Mouse (Mus musculus): ENCODE measurements around the gene Rtl10. TPM values are rescaled to one million over a fixed set of nuclear protein-coding genes. Genes with fewer than 3 reads are reported as not detected.

Rtl10 gene
- polyA plus RNA-seq, 1 experiment from 2014 or later: 0.70 TPM

DNA sequence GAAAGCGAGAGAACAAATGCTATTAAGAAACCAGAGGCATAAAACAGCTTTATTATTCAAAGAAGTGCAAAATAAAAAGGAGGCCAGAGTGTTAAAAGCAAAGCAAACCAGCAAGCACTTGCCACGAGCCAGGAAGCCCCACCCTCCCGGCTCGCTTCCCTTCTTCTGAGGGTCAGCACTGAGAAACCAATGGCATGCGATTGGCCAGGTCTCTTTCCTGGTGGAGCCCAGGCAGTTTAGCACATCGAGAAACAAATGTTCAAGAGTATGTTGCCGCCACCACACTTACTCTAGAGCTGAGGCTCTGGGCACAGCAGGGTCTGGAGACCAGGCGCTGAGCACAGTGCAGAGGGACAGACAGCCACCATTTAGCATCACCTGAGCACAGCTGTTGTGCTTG, 36.1 kb upstream of the Rtl10 start:
- Histone ChIP-seq H3K4me3 (replicated peaks) (no peak overlapping the region), H3K27me3 (no peaks in the 10 kb centered on the region), H3K36me3 (replicated peaks) (peaks cover 100% of the 10 kb centered on the region), H3K4me1 (replicated peaks) (peaks cover 32% of the 10 kb centered on the region), H3K4me2 (no peak overlapping the region), H3K9ac (no peak overlapping the region), H3K27ac (replicated peaks) (no peak overlapping the region), H3K9me3 (replicated peaks) (no peaks in the 10 kb centered on the region)
- 58% methylated on average over 8 of the region's 8 CpGs for WGBS (ENCODE audit: insufficient replicate concordance)
- no peak for ATAC-seq (ENCODE audit: insufficient read depth)

DNA sequence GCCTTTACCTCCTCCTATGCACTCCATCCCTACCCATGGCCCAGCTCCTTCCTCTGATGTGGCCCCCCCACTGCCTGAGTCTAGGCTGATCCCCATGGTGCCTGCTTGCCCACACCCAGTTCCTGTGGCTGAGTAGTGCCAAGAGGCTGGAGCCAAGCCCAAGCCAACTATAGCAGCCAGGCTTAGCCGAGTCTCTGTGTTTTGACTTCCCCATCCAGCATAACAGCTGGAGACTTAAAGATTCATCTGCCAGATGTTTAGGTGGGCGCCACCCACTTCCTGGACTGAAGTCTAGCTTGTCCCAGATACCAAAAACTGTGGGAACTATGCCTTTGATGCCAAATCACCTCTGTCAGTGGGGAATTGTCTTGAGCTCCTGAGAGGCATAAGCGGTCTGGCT, 34.4 kb upstream of the Rtl10 start:
- H3K36me3 ChIP-seq (replicated peaks): peaks cover 100% of the 10 kb centered on the region
- H3K27me3 ChIP-seq: no peaks in the 10 kb centered on the region
- ATAC-seq (ENCODE audit: insufficient read depth): no peak
- no peak overlapping the region for H3K4me3 ChIP-seq (replicated peaks)
- no peak overlapping the region for H3K4me2 ChIP-seq
- H3K27ac ChIP-seq (replicated peaks): no peak overlapping the region
- WGBS (ENCODE audit: insufficient replicate concordance): 47% methylated on average over 3 of the region's 3 CpGs
- H3K4me1 ChIP-seq (replicated peaks): peaks cover 18% of the 10 kb centered on the region
- H3K9ac ChIP-seq: no peak overlapping the region
- no peaks in the 10 kb centered on the region for H3K9me3 ChIP-seq (replicated peaks)

DNA sequence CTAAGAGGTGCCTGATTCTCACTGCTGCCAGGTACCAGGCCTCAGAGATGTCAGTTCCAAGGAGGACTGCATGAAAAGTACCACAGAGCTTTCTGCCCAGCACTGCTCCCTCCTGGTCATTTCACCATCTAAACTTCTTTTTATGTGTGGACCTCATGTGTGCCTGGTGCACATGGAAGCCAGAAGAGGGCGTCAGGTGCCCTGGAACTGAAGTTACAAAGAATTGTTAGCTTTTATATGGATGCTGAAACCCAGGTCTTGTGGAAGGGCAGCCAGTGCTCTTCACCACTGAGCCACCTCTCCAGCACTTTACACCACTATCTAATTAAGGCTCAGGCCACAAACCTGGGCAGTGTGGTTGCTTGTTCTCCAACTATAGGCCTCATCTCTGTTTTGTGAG, 27.9 kb upstream of the Rtl10 start:
- Histone ChIP-seq H3K27ac (replicated peaks) (no peak overlapping the region), H3K9ac (no peak overlapping the region), H3K4me1 (replicated peaks) (no peaks in the 10 kb centered on the region), H3K4me2 (no peak overlapping the region), H3K36me3 (replicated peaks) (peaks cover 100% of the 10 kb centered on the region), H3K27me3 (no peaks in the 10 kb centered on the region), H3K9me3 (replicated peaks) (no peaks in the 10 kb centered on the region), H3K4me3 (replicated peaks) (no peak overlapping the region)
- WGBS (ENCODE audit: insufficient replicate concordance): 32% methylated on average over 1 of the region's 1 CpGs
- no peak for ATAC-seq (ENCODE audit: insufficient read depth)

DNA sequence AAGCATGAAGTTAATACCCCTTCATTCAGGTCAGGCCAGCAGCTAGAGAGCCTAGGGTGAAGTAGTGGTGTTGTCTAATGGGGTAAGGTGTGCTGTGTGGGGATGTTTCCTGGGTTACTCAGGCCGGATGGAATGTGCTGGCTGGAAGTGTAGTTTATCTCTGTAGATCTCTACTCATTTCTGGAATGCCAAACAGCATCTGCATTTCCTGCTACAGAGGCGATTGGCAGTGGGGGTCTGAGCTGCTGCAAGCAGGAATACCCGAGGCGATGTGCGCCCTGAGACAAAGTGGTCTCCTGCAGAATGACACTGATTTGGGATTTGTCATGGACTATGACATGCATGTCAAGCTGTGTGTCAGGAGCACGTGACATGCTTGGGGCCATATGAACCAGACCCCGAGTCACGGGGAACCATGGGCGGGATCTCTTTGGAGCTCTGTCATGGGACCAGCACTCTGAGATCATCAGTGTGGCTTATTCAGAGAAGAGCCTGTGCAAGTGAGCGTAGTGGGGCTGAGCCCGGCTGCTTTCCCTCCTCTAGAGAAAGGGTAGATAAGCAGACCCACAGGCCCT, 27.2 kb upstream of the Rtl10 start:
- no peak overlapping the region for H3K4me2 ChIP-seq
- WGBS (ENCODE audit: insufficient replicate concordance): 83% methylated on average over 11 of the region's 11 CpGs
- H3K4me3 ChIP-seq (replicated peaks): no peak overlapping the region
- H3K27ac ChIP-seq (replicated peaks): no peak overlapping the region
- no peaks in the 10 kb centered on the region for H3K9me3 ChIP-seq (replicated peaks)
- H3K4me1 ChIP-seq (replicated peaks): no peaks in the 10 kb centered on the region
- ATAC-seq (ENCODE audit: insufficient read depth): no peak
- peaks cover 100% of the 10 kb centered on the region for H3K36me3 ChIP-seq (replicated peaks)
- H3K9ac ChIP-seq: no peak overlapping the region
- no peaks in the 10 kb centered on the region for H3K27me3 ChIP-seq

DNA sequence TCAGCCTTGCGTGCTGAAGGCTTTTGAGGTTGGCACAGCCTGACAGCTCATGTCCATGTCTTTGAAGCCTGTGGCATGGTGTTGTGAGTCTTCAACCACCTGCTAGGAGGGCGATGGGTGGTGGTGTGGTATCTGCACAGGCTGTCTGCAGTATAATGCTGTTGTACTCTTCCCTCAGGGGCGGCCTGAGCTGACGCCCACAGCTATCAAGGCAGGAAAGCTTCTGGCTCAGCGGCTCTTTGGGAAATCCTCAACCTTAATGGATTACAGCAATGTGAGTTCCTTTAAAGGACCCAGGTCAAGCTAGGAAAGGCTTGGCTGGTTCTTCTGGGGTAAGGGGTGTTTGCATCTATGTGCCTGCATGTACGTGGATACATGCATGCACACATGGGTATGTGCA, 26.7 kb upstream of the Rtl10 start:
- Histone ChIP-seq H3K27ac (replicated peaks) (no peak overlapping the region), H3K36me3 (replicated peaks) (peaks cover 100% of the 10 kb centered on the region), H3K4me1 (replicated peaks) (no peaks in the 10 kb centered on the region), H3K27me3 (no peaks in the 10 kb centered on the region), H3K9ac (no peak overlapping the region), H3K4me3 (replicated peaks) (no peak overlapping the region), H3K9me3 (replicated peaks) (no peaks in the 10 kb centered on the region), H3K4me2 (no peak overlapping the region)
- 85% methylated on average over 6 of the region's 6 CpGs for WGBS (ENCODE audit: insufficient replicate concordance)
- ATAC-seq (ENCODE audit: insufficient read depth): no peak

DNA sequence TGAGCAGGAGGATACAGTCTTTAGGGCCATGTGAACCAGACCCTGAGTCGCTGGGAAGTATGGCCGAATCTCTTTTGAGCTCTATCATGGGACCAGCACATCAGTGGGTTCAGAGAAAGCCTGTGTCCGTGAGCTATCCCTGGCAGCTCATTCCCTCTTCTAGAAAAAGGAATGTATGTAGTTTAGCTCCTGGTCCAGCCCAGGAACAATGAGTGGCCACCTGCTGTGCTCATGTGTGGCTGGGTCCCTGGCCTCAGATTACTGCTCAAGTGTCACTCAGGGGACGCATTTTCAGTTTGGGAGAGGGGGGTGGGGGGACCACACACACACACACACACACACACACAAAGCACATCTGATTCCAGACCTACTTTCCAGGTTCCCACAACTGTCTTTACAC, 26.3 kb upstream of the Rtl10 start:
- Histone ChIP-seq H3K27ac (replicated peaks) (no peak overlapping the region), H3K27me3 (no peaks in the 10 kb centered on the region), H3K36me3 (replicated peaks) (peaks cover 100% of the 10 kb centered on the region), H3K4me3 (replicated peaks) (no peak overlapping the region), H3K9me3 (replicated peaks) (no peaks in the 10 kb centered on the region), H3K9ac (no peak overlapping the region), H3K4me1 (replicated peaks) (no peaks in the 10 kb centered on the region), H3K4me2 (no peak overlapping the region)
- no peak for ATAC-seq (ENCODE audit: insufficient read depth)
- WGBS (ENCODE audit: insufficient replicate concordance): 85% methylated on average over 4 of the region's 4 CpGs

DNA sequence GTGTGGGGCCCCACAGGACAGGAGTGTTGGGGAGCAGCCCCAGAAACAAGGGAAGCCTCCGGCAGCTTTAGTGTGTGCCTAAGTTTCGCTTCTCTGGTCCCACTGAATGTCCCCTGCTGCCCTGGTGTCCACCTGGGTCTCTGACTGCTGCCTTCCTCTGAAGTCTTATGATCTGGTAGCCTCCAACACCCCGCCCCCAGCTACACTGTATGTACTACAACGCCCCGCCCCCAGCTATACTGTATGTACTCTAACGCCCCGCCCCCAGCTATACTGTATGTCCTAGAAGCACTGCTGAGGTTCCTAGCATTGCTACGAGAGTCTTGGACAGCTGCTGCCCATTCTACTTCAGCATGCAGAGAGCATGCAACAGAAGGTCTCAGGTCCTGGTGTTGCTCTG, 25.7 kb upstream of the Rtl10 start:
- no peak overlapping the region for H3K4me2 ChIP-seq
- H3K27ac ChIP-seq (replicated peaks): no peak overlapping the region
- 84% methylated on average over 8 of the region's 8 CpGs for WGBS (ENCODE audit: insufficient replicate concordance)
- no peak overlapping the region for H3K4me3 ChIP-seq (replicated peaks)
- H3K27me3 ChIP-seq: no peaks in the 10 kb centered on the region
- no peak for ATAC-seq (ENCODE audit: insufficient read depth)
- H3K4me1 ChIP-seq (replicated peaks): no peaks in the 10 kb centered on the region
- H3K9ac ChIP-seq: no peak overlapping the region
- H3K36me3 ChIP-seq (replicated peaks): peaks cover 100% of the 10 kb centered on the region
- H3K9me3 ChIP-seq (replicated peaks): no peaks in the 10 kb centered on the region

DNA sequence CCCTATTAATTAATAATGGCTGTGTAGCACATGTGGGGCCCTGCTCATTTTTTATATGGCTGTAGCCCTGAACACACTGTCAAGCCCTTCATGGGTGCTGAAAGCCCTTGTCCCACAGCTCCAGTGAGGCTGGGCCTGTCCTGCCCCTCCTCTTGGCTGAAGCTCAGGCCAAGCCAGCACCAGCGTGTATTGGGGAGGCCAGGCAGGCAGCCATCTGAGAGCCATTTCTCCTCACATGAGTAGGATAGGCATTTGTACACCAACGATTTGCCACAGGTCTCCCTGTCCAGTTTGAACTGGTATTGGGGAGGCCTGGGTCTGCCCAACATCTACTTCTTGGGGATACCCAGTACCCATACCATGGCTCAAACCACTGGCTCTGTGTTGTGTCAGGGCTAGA, 24.7 kb upstream of the Rtl10 start:
- H3K9ac ChIP-seq: no peak overlapping the region
- no peak overlapping the region for H3K4me3 ChIP-seq (replicated peaks)
- no peaks in the 10 kb centered on the region for H3K9me3 ChIP-seq (replicated peaks)
- 84% methylated on average over 2 of the region's 2 CpGs for WGBS (ENCODE audit: insufficient replicate concordance)
- no peaks in the 10 kb centered on the region for H3K27me3 ChIP-seq
- no peak overlapping the region for H3K27ac ChIP-seq (replicated peaks)
- no peaks in the 10 kb centered on the region for H3K4me1 ChIP-seq (replicated peaks)
- peaks cover 100% of the 10 kb centered on the region for H3K36me3 ChIP-seq (replicated peaks)
- H3K4me2 ChIP-seq: no peak overlapping the region
- ATAC-seq (ENCODE audit: insufficient read depth): no peak

DNA sequence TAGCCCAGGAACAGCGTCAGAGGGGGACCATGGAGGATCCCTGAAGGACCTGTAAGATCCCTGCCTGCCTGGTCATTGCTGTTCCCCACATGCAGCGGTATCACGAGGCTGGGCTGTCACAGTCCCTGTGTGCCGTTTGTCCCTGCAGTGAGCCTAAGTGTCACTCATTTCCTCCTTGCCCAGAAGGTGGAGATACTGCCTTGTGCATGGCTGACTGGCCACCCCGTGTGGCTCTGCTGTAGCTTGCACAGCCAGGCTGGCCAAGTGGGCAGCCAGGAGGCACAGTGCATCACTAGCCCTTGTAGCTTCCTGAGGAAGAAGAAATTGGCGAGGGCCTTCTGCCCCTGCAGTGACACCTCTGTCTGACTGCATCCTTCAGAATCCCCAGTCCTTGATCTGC, 20.7 kb upstream of the Rtl10 start:
- Histone ChIP-seq H3K4me2 (no peak overlapping the region), H3K4me3 (replicated peaks) (no peak overlapping the region), H3K27me3 (no peaks in the 10 kb centered on the region), H3K36me3 (replicated peaks) (peaks cover 94% of the 10 kb centered on the region), H3K9ac (no peak overlapping the region), H3K9me3 (replicated peaks) (no peaks in the 10 kb centered on the region), H3K27ac (replicated peaks) (no peak overlapping the region), H3K4me1 (replicated peaks) (no peaks in the 10 kb centered on the region; the same call in 1 of the 2 replicates)
- no peak for ATAC-seq (ENCODE audit: insufficient read depth)
- WGBS (ENCODE audit: insufficient replicate concordance): 72% methylated on average over 6 of the region's 6 CpGs

DNA sequence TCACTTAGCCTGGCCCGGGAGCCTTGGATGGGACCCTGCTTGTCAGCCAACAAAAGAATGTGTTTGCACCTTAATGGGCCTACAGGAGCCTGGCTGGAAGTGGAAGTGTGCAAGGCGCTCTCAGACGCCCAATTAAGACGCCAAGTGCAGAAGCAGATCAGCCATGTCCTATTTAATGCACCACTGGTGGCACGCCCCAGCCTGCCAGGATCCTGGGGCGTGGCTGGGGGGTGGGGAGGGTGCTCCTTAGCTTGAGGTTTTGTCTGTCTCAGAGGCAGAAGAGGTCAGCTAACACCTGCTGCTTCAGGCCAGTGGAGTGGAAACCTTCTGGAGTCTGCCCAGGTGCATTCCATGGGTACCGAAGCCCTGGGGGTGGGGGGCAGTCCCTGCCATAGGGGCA, 19.0 kb upstream of the Rtl10 start:
- Histone ChIP-seq H3K9me3 (replicated peaks) (no peaks in the 10 kb centered on the region), H3K36me3 (replicated peaks) (peaks cover 90% of the 10 kb centered on the region)
- ATAC-seq (ENCODE audit: insufficient read depth): no peak

DNA sequence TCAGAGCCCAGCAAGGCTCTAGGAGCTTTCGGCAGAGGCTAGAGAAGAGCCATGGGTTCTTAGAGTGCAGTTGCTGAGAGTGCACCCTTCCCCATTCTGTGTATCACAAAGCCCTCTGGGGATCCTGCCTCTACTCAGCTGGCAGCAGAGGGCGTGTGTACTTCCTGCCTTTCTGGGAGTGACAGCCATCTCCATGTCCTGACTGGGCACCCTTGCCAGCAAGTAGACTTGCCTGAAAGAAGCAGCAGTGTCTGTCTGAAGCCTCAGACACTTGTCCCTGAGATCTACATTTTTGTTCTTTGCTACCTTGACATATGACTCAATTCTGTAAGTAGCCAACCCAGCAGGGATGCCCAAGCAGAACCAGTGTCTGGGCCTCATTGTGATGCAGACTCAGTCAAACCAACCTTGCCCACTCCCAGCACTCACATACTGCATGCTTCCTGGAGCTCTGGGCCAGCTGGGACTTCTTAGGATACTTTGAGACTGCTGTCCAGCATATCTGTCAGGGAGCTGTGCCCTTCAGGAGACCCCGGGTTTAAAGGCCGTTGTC, 17.7 kb upstream of the Rtl10 start:
- 69% methylated on average over 4 of the region's 4 CpGs for WGBS (ENCODE audit: insufficient replicate concordance)
- H3K9me3 ChIP-seq (replicated peaks): no peaks in the 10 kb centered on the region
- no peaks in the 10 kb centered on the region for H3K27me3 ChIP-seq
- no peak overlapping the region for H3K4me2 ChIP-seq
- ATAC-seq (ENCODE audit: insufficient read depth): no peak
- no peak overlapping the region for H3K27ac ChIP-seq (replicated peaks)
- peaks cover 90% of the 10 kb centered on the region for H3K36me3 ChIP-seq (replicated peaks)
- no peaks in the 10 kb centered on the region; the same call in 1 of the 2 replicates for H3K4me1 ChIP-seq (replicated peaks)
- no peak overlapping the region for H3K9ac ChIP-seq
- H3K4me3 ChIP-seq (replicated peaks): no peak overlapping the region

More for the DNA sequence above, 19.0 kb upstream of the Rtl10 start:
- no peak overlapping the region for H3K4me3 ChIP-seq (replicated peaks)
- no peaks in the 10 kb centered on the region for H3K27me3 ChIP-seq
- H3K4me2 ChIP-seq: no peak overlapping the region
- no peak overlapping the region for H3K9ac ChIP-seq
- 71% methylated on average over 7 of the region's 7 CpGs for WGBS (ENCODE audit: insufficient replicate concordance)
- H3K27ac ChIP-seq (replicated peaks): no peak overlapping the region
- H3K4me1 ChIP-seq (replicated peaks): no peaks in the 10 kb centered on the region; the same call in 1 of the 2 replicates

DNA sequence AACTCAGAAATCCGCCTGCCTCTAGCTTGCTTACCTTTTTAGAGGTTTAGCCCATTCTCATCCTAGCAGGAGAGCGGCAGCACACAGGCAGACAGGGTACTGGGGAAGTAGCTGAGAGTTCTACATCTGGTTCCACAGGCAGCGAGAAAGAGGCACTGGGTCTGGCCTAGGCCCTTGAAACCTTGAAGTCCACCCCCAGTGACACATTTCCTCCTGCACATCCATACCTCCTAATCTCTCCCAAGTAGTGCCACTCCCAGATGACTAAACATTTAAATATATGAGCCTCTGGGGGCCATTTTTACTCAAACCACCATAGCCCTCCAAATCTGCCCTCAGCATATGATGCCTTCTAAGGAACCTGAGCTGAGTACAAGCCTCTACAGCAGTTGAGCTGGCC, 16.3 kb upstream of the Rtl10 start:
- H3K9me3 ChIP-seq (replicated peaks): no peaks in the 10 kb centered on the region
- H3K4me1 ChIP-seq (replicated peaks): no peaks in the 10 kb centered on the region; the same call in 1 of the 2 replicates
- peaks cover 82% of the 10 kb centered on the region for H3K36me3 ChIP-seq (replicated peaks)
- no peak for ATAC-seq (ENCODE audit: insufficient read depth)
- no peak overlapping the region for H3K4me3 ChIP-seq (replicated peaks)
- no peaks in the 10 kb centered on the region for H3K27me3 ChIP-seq
- H3K9ac ChIP-seq: no peak overlapping the region
- no peak overlapping the region for H3K4me2 ChIP-seq
- no peak overlapping the region for H3K27ac ChIP-seq (replicated peaks)
- 86% methylated on average over 3 of the region's 3 CpGs for WGBS (ENCODE audit: insufficient replicate concordance)

All from liver, embryonic 15.5 days (tissue).